Mouse (Mus musculus): ENCODE data around the gene 1810024B03Rik.
A peak's percentile ranks its signal among the peaks of the same experiment; 100 is the strongest.
"Not testable (repeated sequence)": the region's sequence is repeated elsewhere in the genome, so short reads cannot be mapped to it uniquely, and the experiment has no call there.

Gene 1810024B03Rik

GRCm38 (mm10) chr2:127207547-127208451 is at the start of gene 1810024B03Rik, which contains the start of gene Snrnp200:
Gene 1810024B03Rik, minus strand, starts transcription at chr2:127208280.
Gene Snrnp200, plus strand, starts transcription at chr2:127208386.
- peak; percentile 90 to 96 for DNase-seq (ENCODE audit: low spot score in 2 of 2)

- DNase-seq (ENCODE audit: low spot score in 2 of 2), result no peak
Measured at GRCm38 (mm10) chr2:127255294-127255693, 47.2 kb upstream of the 1810024B03Rik start.

DNA sequence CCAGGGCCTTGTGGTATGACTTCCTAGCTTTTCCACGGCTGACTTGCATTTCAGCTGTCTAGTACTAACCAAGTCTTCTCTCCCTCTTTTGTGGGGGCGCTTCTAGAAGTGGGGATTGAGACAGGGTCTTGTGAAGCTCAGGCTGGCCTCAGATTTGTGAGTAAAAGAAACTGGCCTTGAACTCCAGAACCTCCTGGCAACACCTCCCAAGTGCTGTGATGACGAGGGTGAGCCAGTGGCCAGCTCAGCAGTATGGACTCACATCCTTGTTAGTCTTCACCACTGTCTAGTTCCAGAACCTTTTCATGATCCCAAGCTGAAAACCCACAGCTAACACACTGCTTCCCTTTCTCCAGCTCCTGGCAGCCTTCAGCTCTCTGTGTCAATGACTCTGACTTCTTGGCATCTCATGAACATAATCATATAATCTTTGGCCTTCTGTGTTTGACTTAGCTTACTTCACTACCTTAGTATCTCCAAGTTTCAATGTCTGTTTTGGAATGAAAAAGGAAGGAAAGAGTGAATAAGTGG is 46.6 kb upstream of the 1810024B03Rik start:
- no peak for DNase-seq (ENCODE audit: low spot score in 2 of 2)

DNA sequence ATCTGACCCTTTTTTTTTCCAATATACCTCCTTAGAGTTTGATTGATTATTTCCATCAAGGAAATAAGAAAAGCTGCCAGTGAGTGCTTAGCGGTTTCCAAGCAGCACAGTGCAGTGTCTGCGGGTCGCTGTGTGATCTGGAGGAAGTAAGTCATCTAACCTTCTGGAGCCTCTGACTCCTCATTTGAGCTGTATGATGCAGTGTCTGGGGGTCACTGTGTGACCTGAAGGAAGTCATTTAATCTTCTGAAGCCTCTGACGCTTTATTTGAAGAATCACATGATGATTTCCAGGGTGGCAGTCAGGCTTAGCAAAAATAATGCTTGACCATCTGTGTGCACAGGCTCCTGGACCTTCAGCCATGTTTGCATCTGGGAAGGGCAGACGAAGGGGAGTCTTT is 44.7 kb upstream of the 1810024B03Rik start:
- DNase-seq (ENCODE audit: low spot score in 2 of 2), result no peak

GRCm38 (mm10) chr2:127251880-127252527 is 43.9 kb upstream of the 1810024B03Rik start:
- DNase-seq (ENCODE audit: low spot score in 2 of 2), result no peak

DNA sequence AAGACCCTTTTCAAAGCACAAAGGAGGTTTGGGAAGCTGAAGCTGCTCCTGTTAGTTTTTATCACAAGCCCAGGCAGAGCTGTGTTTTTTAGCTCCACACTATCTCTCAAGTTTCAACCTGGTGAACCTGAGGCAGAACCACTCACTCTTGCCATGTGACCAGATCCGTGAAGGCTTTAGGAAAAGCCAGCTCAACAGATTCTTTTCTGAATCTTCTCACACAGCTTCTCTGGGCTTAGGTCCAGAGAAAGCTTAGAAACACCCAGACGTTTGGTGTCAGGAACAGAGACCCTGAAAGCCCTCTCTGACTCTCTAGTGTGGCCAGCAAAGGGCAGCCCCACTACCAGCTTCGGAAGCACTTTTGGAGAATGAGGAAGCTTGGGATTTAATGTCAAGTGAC is 43.4 kb upstream of the 1810024B03Rik start:
- DNase-seq (ENCODE audit: low spot score in 2 of 2), result no peak

GRCm38 (mm10) chr2:127250291-127251008 is 42.4 kb upstream of the 1810024B03Rik start:
- DNase-seq (ENCODE audit: low spot score in 2 of 2), result no peak

GRCm38 (mm10) chr2:127248334-127249004 is 40.4 kb upstream of the 1810024B03Rik start:
- peak in 1 of 2 experiments; percentile 39 for DNase-seq (ENCODE audit: low spot score in 2 of 2)

- DNase-seq (ENCODE audit: low spot score in 2 of 2), result peak; percentile 95 to 98
Measured at GRCm38 (mm10) chr2:127247592-127248333, 39.7 kb upstream of the 1810024B03Rik start, which contains the start of the genes Ciao1 and Tmem127. Gene Ciao1, minus strand, starts transcription at chr2:127247816. Gene Tmem127, plus strand, starts transcription at chr2:127247908.

DNA sequence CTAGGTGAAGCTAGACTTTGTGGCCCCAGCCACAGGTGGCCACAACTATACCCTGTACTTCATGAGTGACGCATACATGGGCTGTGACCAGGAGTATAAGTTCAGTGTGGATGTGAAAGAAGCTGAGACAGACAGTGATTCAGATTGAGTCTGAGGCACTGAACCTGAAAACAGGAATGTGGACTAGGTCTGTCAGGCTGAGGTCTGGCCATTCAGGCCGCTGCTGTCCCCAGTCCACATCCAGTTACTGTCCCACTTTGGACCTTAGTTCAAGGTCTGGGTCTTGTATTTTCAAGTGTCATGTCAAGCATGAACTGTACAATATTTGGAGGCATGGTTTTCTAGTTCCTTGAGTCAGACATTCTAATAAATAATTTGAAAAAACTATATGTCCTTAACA is 32.0 kb upstream of the 1810024B03Rik start:
- no peak for DNase-seq (ENCODE audit: low spot score in 2 of 2)

- no peak for DNase-seq (ENCODE audit: low spot score in 2 of 2)
Measured at GRCm38 (mm10) chr2:127237897-127238610, 30.0 kb upstream of the 1810024B03Rik start.

DNA sequence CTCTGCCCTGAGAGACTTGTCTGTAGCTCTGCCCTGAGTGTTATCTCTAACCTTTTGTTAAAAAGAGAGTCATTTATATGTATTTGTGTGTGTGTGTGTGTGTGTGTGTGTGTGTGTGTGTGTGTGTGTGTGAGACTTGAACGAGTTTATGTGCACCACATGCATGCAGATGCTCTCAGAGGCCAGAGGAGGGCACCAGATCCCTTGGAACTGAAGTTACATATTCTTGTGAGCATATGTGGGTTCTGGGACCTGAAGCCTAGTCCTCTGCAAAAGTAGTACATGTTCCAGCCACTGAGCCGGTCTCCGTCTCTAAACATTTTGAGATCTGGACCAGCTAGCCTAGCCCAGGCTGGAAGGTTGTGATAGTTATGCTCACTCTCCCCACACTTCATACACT is 17.2 kb upstream of the 1810024B03Rik start:
- no peak for DNase-seq (ENCODE audit: low spot score in 2 of 2)

DNA sequence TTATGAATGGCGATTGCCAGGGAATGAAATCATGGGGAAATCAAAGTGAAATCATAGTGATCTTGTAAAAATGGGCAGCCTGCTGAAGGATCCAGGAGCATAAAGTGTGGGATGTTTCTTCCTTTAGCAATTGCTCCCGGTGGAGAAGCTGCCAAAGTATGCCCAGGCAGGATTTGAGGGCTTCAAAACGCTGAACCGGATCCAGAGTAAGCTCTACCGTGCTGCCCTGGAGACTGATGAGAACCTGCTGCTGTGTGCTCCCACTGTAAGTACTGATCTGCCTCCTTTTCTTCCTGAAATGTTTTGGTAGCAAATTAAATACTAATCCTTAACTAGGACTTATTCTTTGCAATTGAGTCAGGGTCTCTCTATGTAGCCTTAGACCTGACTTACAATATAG is 9.7 kb upstream of the 1810024B03Rik start:
- no peak for DNase-seq (ENCODE audit: low spot score in 2 of 2)

- DNase-seq (ENCODE audit: low spot score in 2 of 2), result no peak
Measured at GRCm38 (mm10) chr2:127210701-127211100, 2.6 kb upstream of the 1810024B03Rik start.

- no peak for DNase-seq (ENCODE audit: low spot score in 2 of 2)
Measured at GRCm38 (mm10) chr2:127208452-127208769, 331 bp upstream of the 1810024B03Rik start.

GRCm38 (mm10) chr2:127206916-127207315 is 1.2 kb downstream of the 1810024B03Rik start:
- no peak for DNase-seq (ENCODE audit: low spot score in 2 of 2)

DNA sequence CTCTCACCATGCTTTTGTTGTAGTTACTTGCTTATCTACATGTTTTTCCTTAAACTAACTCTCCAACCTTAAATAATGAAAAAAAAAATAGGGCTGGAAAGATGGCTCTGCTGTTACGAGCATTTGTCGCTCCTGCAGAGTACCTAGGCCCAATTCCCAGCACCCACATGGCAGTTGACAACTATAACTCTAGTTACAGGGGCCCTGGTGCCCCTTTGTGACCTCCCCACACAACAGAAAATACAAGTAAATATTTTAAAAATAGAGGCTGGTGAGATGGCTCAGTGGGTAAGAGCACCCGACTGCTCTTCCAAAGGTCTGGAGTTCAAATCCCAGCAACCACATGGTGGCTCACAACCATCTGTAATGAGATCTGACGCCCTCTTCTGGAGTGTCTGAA is 2.1 kb downstream of the 1810024B03Rik start:
- not testable (repeated sequence) for DNase-seq (ENCODE audit: low spot score in 2 of 2)

DNA sequence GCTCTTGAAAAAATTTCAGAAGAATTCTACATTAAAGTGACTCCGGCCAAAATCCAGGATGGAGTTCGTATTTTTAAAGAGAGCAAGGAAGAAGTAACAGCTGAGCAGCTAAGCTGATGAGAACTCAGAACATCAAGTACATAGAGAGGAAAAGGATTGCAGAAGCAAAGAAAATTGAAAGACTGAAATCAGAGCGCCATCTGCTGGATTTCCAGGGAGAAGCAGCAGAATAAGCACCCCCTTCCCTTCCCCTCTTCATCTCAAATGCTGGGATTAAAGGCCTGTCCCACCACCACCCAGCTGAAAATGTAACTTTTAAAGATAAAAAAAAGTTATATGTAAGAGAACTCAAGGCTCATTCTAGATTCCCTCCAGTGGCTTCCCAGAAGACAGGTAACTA is 3.1 kb downstream of the 1810024B03Rik start:
- DNase-seq (ENCODE audit: low spot score in 2 of 2), result peak in 1 of 2 experiments; percentile 63

GRCm38 (mm10) chr2:127189574-127189973 is 18.5 kb downstream of the 1810024B03Rik start:
- DNase-seq (ENCODE audit: low spot score in 2 of 2), result no peak

All from left cerebral cortex, adult 9 months (tissue).